Mouse (Mus musculus) lung, embryonic 14.5 days (tissue): ENCODE results near the gene Kdsr. TPM values are rescaled to one million over a fixed set of nuclear protein-coding genes. Genes with fewer than 3 reads are reported as not detected.

Source experiments
- ATAC-seq: fragments of 200-750 bp; cut with Nextera tagmentation; 2 replicates; pipeline ENCODE4 v1.8.0; 2017; ENCODE audit warnings: mild to moderate bottlenecking, moderate TSS enrichment, moderate library complexity; ENCODE audit not compliant: insufficient read depth
- DNase-seq: peaks from one replicate; pipeline ENCODE4 v3.0.0-alpha.2; 2015
- H3K27ac ChIP-seq: fragments of 300-500 bp; sonication (generic); 2 replicates; pipeline ENCODE4 v1.5.1; 2014; ENCODE audit warnings: low read depth, mild to moderate bottlenecking, moderate library complexity
- H3K27me3 ChIP-seq: fragments of 300-500 bp; sonication (generic); 2 replicates; pipeline ENCODE4 v1.6.1; 2014; ENCODE audit warnings: low read length, control low read depth; ENCODE audit not compliant: insufficient read depth
- H3K36me3 ChIP-seq: fragments of 300-500 bp; sonication (generic); 2 replicates; pipeline ENCODE4 v1.6.1; 2014; ENCODE audit warnings: control low read depth; ENCODE audit not compliant: insufficient read depth
- H3K4me1 ChIP-seq: fragments of 300-500 bp; sonication (generic); 2 replicates; pipeline ENCODE4 v1.6.1; 2014; ENCODE audit warnings: antibody characterized with exemption, control low read depth; ENCODE audit not compliant: insufficient read depth
- H3K4me2 ChIP-seq: fragments of 300-500 bp; sonication (generic); 2 replicates; pipeline ENCODE4 v1.6.1; 2014; ENCODE audit warnings: mild to moderate bottlenecking
- H3K4me3 ChIP-seq: fragments of 300-500 bp; sonication (generic); 2 replicates; pipeline ENCODE4 v1.5.1; 2014; ENCODE audit warnings: low read depth, low read length
- H3K9ac ChIP-seq: fragments of 300-500 bp; sonication (generic); 2 replicates; pipeline ENCODE4 v1.6.1; 2014
- H3K9me3 ChIP-seq: fragments of 300-500 bp; sonication (generic); 2 replicates; pipeline ENCODE4 v1.6.1; 2016; ENCODE audit warnings: low read depth, low read length, control low read depth
- CTCF ChIP-seq: IDR thresholded peaks from 2 replicates; pipeline ENCODE4 v1.5.1; 2016; ENCODE audit warnings: antibody characterized with exemption, low read depth
- WGBS: fragments of 180-500 bp; shearing (Covaris S2); extraction: QIAGEN DNeasy Blood & Tissue Kit; methylation state at CpG from one replicate; pipeline ENCODE4 v1.1.7; 2014; 5-methylcytosine and 5-hydroxymethylcytosine counted together
- polyA plus RNA-seq: library from polyadenylated mRNA; unstranded; fragments of >200 nt; fragmentation: Nextera tagmentation; extraction: Ambion mirVana; gene quantifications from 2 replicates; pipeline ENCODE4 v1.2.1, GENCODE M21; 2014

Gene Kdsr
- polyA plus RNA-seq, 1 experiment from 2014 or later, result 16.5 TPM

DNA sequence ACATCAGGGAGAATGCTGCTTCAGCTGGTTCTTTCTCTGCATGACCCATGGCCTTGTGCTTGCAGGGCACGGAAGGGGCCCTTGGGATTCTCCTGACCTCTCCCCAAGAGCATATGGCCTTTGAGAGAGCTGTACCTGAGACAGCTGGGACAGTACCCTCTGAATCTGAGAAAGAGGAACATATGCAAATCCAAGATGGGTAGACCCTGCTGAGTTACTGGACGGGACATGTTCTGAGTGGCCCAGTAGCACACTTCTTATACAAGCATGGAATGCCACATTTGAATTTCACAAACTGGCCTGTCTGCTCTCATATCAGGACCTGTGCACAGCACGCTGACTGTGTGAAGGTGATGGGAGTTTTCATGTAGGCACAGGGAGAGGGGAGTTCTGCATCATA, 76.7 kb downstream of the Kdsr start:
- Histone ChIP-seq H3K9me3 (no peaks in the 10 kb centered on the region), H3K9ac (no peak overlapping the region), H3K36me3 (no peaks in the 10 kb centered on the region), H3K4me2 (no peak overlapping the region), H3K27me3 (no peaks in the 10 kb centered on the region), H3K4me1 (no peaks in the 10 kb centered on the region), H3K27ac (no peak overlapping the region), H3K4me3 (no peak overlapping the region)
- 89% methylated on average over 3 of the region's 3 CpGs for WGBS
- ATAC-seq (no peak), DNase-seq (no peak)
- TF ChIP-seq CTCF, result no peak

DNA sequence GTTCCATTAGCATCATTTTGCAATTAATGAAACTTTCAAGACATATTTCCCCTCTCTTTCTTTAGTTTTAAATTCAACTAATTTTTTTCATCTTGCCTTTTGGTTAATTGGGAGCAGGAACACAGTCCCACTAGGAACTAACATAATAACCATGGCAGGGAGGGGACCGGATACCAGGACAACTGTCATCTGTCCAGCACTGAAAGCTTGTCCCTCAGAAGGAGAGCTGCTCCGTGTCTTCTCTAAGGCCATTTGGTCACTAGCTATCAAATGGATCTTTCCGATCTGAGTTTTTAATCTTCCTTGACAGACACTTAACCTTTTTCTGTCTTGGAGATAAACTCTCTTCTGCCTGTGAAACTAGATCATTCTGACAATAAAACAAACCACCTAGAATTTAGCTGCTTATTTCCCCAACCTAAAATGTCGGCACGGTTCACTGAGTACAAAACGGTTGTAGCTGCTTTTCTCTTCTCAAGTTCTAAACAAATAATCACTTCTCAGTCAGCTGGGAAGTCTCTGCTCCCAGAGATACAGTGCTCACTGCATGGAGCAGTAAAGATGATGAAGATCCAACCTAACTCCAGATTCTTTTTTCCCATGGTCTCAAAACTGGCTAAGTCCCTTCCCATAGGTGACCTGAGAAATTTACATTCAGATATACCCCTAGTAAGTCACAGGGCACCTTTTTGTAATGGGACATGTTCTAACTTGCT, 79.6 kb downstream of the Kdsr start:
- H3K27me3 ChIP-seq, result no peaks in the 10 kb centered on the region
- H3K9ac ChIP-seq, result no peak overlapping the region
- ATAC-seq, result no peak
- no peaks in the 10 kb centered on the region for H3K9me3 ChIP-seq
- no peak for DNase-seq
- H3K36me3 ChIP-seq, result no peaks in the 10 kb centered on the region
- no peak for TF ChIP-seq CTCF
- no peaks in the 10 kb centered on the region for H3K4me1 ChIP-seq
- WGBS, result 50% methylated on average over 6 of the region's 6 CpGs
- H3K27ac ChIP-seq, result no peak overlapping the region
- no peak overlapping the region for H3K4me2 ChIP-seq
- H3K4me3 ChIP-seq, result no peak overlapping the region

DNA sequence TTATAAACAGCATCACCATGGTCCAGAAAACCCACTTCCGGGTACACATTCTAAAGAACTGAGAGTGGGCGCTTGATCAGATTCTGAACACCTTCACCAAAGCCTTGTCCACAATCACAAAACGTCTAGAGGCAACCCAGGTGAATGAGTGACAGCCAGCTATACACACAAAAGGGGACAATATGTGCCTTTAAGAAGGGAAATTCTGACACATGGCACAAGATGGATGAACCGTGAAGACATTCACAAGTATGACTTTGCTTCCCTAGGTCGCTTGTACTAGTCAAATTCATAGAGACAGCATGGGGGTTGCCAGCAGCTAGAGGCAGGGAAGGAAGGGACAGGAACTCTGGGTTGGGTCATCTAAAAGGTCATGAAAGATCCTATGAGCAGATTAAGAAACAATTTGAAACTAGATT, 81.5 kb downstream of the Kdsr start:
- no peaks in the 10 kb centered on the region for H3K36me3 ChIP-seq
- TF ChIP-seq CTCF, result no peak
- WGBS, result 64% methylated on average over 5 of the region's 5 CpGs
- no peak overlapping the region for H3K4me3 ChIP-seq
- ATAC-seq, result no peak
- H3K9ac ChIP-seq, result no peak overlapping the region
- no peaks in the 10 kb centered on the region for H3K9me3 ChIP-seq
- no peak overlapping the region for H3K4me2 ChIP-seq
- no peaks in the 10 kb centered on the region for H3K27me3 ChIP-seq
- H3K4me1 ChIP-seq, result no peaks in the 10 kb centered on the region
- no peak overlapping the region for H3K27ac ChIP-seq
- no peak for DNase-seq

Other genes with a start within 250 kb of the Kdsr start
- 16.2 and 16.5 TPM in 2 replicates for gene Bcl2, start 45.5 kb downstream of the Kdsr start, polyA plus RNA-seq
- 71.1 and 78.6 TPM in 2 replicates for gene Vps4b, start 37.0 kb upstream of the Kdsr start, polyA plus RNA-seq
- gene Serpinb5, start 101.4 kb upstream of the Kdsr start, polyA plus RNA-seq, result 0.09 and 0.18 TPM in 2 replicates
- 0.64 and 1.6 TPM in 2 replicates for gene Serpinb12, start 174.7 kb upstream of the Kdsr start, polyA plus RNA-seq
- gene Serpinb13, start 221.3 kb upstream of the Kdsr start, polyA plus RNA-seq, result not detected in 2 replicates